Mouse (Mus musculus): ENCODE measurements around the gene Trim71.

DNA sequence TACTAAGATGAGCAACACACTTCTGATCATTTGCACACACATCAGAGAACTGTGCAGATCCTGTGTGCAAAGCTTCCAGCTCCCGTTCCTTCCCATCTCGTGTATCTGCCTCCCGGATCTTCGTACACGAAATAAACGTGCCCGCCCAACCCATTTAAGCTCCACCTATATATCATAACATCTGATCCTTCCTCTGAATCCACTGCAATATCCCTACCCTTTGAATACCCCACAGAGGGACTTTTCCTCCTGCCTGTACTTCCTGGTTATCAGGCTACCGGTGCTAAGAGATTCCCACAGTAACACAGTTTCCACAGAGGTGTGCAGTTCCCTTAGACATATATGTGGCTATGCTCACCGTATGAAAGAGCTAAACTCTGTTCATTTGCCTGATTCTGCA, 59.4 kb downstream of the Trim71 start, which contains the start of gene Ccr4:
- no peak for TF ChIP-seq CTCF (IDR thresholded peaks at IDR 0.05; ENCODE audit: low read depth)
- no peak for TF ChIP-seq EP300 (IDR thresholded peaks at IDR 0.05; ENCODE audit: low read depth)
